Mouse (Mus musculus) lung, embryonic 14.5 days (tissue): ENCODE results near the gene Matk. TPM values are rescaled to one million over a fixed set of nuclear protein-coding genes. Genes with fewer than 3 reads are reported as not detected.

Experiments used
- ATAC-seq: fragments of 200-750 bp; cut with Nextera tagmentation; 2 replicates; pipeline ENCODE4 v1.8.0; 2017; ENCODE audit warnings: mild to moderate bottlenecking, moderate TSS enrichment, moderate library complexity; ENCODE audit not compliant: insufficient read depth
- DNase-seq: peaks from one replicate; pipeline ENCODE4 v3.0.0-alpha.2; 2015
- H3K27ac ChIP-seq: fragments of 300-500 bp; sonication (generic); 2 replicates; pipeline ENCODE4 v1.5.1; 2014; ENCODE audit warnings: low read depth, mild to moderate bottlenecking, moderate library complexity
- H3K27me3 ChIP-seq: fragments of 300-500 bp; sonication (generic); 2 replicates; pipeline ENCODE4 v1.6.1; 2014; ENCODE audit warnings: low read length, control low read depth; ENCODE audit not compliant: insufficient read depth
- H3K36me3 ChIP-seq: fragments of 300-500 bp; sonication (generic); 2 replicates; pipeline ENCODE4 v1.6.1; 2014; ENCODE audit warnings: control low read depth; ENCODE audit not compliant: insufficient read depth
- H3K4me1 ChIP-seq: fragments of 300-500 bp; sonication (generic); 2 replicates; pipeline ENCODE4 v1.6.1; 2014; ENCODE audit warnings: antibody characterized with exemption, control low read depth; ENCODE audit not compliant: insufficient read depth
- H3K4me2 ChIP-seq: fragments of 300-500 bp; sonication (generic); 2 replicates; pipeline ENCODE4 v1.6.1; 2014; ENCODE audit warnings: mild to moderate bottlenecking
- H3K4me3 ChIP-seq: fragments of 300-500 bp; sonication (generic); 2 replicates; pipeline ENCODE4 v1.5.1; 2014; ENCODE audit warnings: low read depth, low read length
- H3K9ac ChIP-seq: fragments of 300-500 bp; sonication (generic); 2 replicates; pipeline ENCODE4 v1.6.1; 2014
- H3K9me3 ChIP-seq: fragments of 300-500 bp; sonication (generic); 2 replicates; pipeline ENCODE4 v1.6.1; 2016; ENCODE audit warnings: low read depth, low read length, control low read depth
- CTCF ChIP-seq: IDR thresholded peaks from 2 replicates; pipeline ENCODE4 v1.5.1; 2016; ENCODE audit warnings: antibody characterized with exemption, low read depth
- WGBS: fragments of 180-500 bp; shearing (Covaris S2); extraction: QIAGEN DNeasy Blood & Tissue Kit; methylation state at CpG from one replicate; pipeline ENCODE4 v1.1.7; 2014; 5-methylcytosine and 5-hydroxymethylcytosine counted together
- polyA plus RNA-seq: library from polyadenylated mRNA; unstranded; fragments of >200 nt; fragmentation: Nextera tagmentation; extraction: Ambion mirVana; gene quantifications from 2 replicates; pipeline ENCODE4 v1.2.1, GENCODE M21; 2014

Matk gene
- polyA plus RNA-seq, 1 experiment from 2014 or later = 2.9 TPM

- Histone ChIP-seq H3K9ac (no peak overlapping the region), H3K27ac (no peak overlapping the region), H3K4me1 (no peaks in the 10 kb centered on the region), H3K9me3 (no peaks in the 10 kb centered on the region), H3K4me2 (no peak overlapping the region), H3K36me3 (no peaks in the 10 kb centered on the region), H3K4me3 (no peak overlapping the region), H3K27me3 (peaks cover 19% of the 10 kb centered on the region)
- 77% methylated on average over 4 of the region's 4 CpGs for WGBS
- no peak for TF ChIP-seq CTCF
- ATAC-seq (0 out of 2 replicates have a peak, but pooled peaks have one; percentile 35), DNase-seq (no peak)
Measured at GRCm38 (mm10) chr10:81244146-81244545, 8.6 kb upstream of the Matk start.

GRCm38 (mm10) chr10:81244595-81244994 lies 8.1 kb upstream of the Matk start:
- H3K4me2 ChIP-seq = no peak overlapping the region
- 9% methylated on average over 17 of the region's 17 CpGs for WGBS
- peak; percentile 79 for DNase-seq

GRCm38 (mm10) chr10:81245166-81245565 lies 7.6 kb upstream of the Matk start:
- no peak for ATAC-seq
- WGBS = 88% methylated on average over 6 of the region's 6 CpGs
- H3K36me3 ChIP-seq = no peaks in the 10 kb centered on the region
- no peaks in the 10 kb centered on the region for H3K4me1 ChIP-seq
- H3K27ac ChIP-seq = no peak overlapping the region
- H3K9me3 ChIP-seq = no peaks in the 10 kb centered on the region
- H3K27me3 ChIP-seq = peaks cover 9% of the 10 kb centered on the region
- H3K4me2 ChIP-seq = no peak overlapping the region
- no peak for DNase-seq
- TF ChIP-seq CTCF = no peak
- H3K9ac ChIP-seq = no peak overlapping the region
- H3K4me3 ChIP-seq = no peak overlapping the region

More at GRCm38 (mm10) chr10:81244595-81244994, 8.1 kb upstream of the Matk start:
- Histone ChIP-seq H3K36me3 (no peaks in the 10 kb centered on the region), H3K27me3 (peaks cover 15% of the 10 kb centered on the region), H3K9me3 (no peaks in the 10 kb centered on the region), H3K9ac (no peak overlapping the region), H3K4me1 (no peaks in the 10 kb centered on the region), H3K27ac (no peak overlapping the region), H3K4me3 (no peak overlapping the region)
- TF ChIP-seq CTCF = peak; percentile 97
- peak; percentile 69 for ATAC-seq

GRCm38 (mm10) chr10:81247804-81248203 lies 4.9 kb upstream of the Matk start:
- Histone ChIP-seq H3K27me3 (peaks cover 20% of the 10 kb centered on the region), H3K4me3 (no peak overlapping the region), H3K9me3 (no peaks in the 10 kb centered on the region), H3K4me2 (no peak overlapping the region), H3K9ac (no peak overlapping the region), H3K27ac (no peak overlapping the region), H3K4me1 (no peaks in the 10 kb centered on the region), H3K36me3 (no peaks in the 10 kb centered on the region)
- no peak for DNase-seq
- TF ChIP-seq CTCF = no peak
- WGBS = 89% methylated on average over 2 of the region's 2 CpGs
- ATAC-seq = no peak

- Histone ChIP-seq H3K4me3 (no peak overlapping the region), H3K4me2 (no peak overlapping the region), H3K4me1 (no peaks in the 10 kb centered on the region), H3K36me3 (no peaks in the 10 kb centered on the region), H3K9ac (no peak overlapping the region), H3K9me3 (no peaks in the 10 kb centered on the region), H3K27ac (no peak overlapping the region), H3K27me3 (peaks cover 35% of the 10 kb centered on the region)
- ATAC-seq (no peak), DNase-seq (no peak)
- no peak for TF ChIP-seq CTCF
- 80% methylated on average over 8 of the region's 8 CpGs for WGBS
Measured at GRCm38 (mm10) chr10:81249442-81249841, 3.3 kb upstream of the Matk start.

GRCm38 (mm10) chr10:81254886-81255285 lies 2.2 kb downstream of the Matk start:
- WGBS = 47% methylated on average over 1 of the region's 1 CpGs
- H3K4me2 ChIP-seq = no peak overlapping the region
- ATAC-seq (no peak), DNase-seq (no peak)
- H3K27ac ChIP-seq = no peak overlapping the region
- no peak for TF ChIP-seq CTCF
- H3K27me3 ChIP-seq = peaks cover 78% of the 10 kb centered on the region
- H3K4me1 ChIP-seq = peaks cover 3% of the 10 kb centered on the region; the same call in 1 of the 2 replicates
- H3K9me3 ChIP-seq = no peaks in the 10 kb centered on the region
- H3K4me3 ChIP-seq = no peak overlapping the region
- no peaks in the 10 kb centered on the region for H3K36me3 ChIP-seq
- no peak overlapping the region for H3K9ac ChIP-seq

GRCm38 (mm10) chr10:81257158-81258039 lies 4.7 kb downstream of the Matk start:
- no peak overlapping the region for H3K27ac ChIP-seq
- H3K9me3 ChIP-seq = no peaks in the 10 kb centered on the region
- ATAC-seq (no peak), DNase-seq (no peak)
- peak overlapping the region; percentile 38 for H3K4me3 ChIP-seq
- H3K27me3 ChIP-seq = peaks cover 69% of the 10 kb centered on the region
- peak overlapping the region; percentile 69 for H3K4me2 ChIP-seq
- 3% methylated on average over 62 of the region's 62 CpGs for WGBS
- peaks cover 2% of the 10 kb centered on the region; the same call in 1 of the 2 replicates for H3K36me3 ChIP-seq
- no peak for TF ChIP-seq CTCF
- peaks cover 3% of the 10 kb centered on the region; the same call in 1 of the 2 replicates for H3K4me1 ChIP-seq
- peak overlapping the region; percentile 36 for H3K9ac ChIP-seq
